Mouse (Mus musculus): ENCODE measurements around the gene Pef1.

DNA sequence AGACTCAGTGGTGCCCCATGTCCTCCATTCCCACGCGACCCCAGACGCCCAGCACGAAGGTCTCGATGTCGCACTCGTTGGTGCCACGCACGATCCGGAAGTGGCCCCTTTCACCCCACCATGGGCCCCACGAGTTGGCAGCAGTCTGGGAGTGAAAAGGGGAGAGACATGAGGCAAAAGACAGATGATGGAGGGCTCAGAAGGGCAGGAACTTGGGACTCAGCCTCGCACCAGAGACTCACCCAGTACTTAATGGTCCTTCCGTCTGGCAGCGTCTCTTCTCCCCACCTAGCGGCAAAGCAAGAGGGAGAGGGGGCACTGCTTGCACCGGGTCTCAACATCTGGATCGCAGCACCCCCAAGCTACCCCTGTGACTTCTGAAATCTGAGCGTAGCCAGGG, 63.7 kb downstream of the Pef1 start:
- TF ChIP-seq CTCF (IDR thresholded peaks at IDR 0.05; ENCODE audit: control insufficient read depth, insufficient read depth, insufficient replicate concordance, low read depth, low read length), result no peak
- no peak for TF ChIP-seq POLR2A (IDR thresholded peaks at IDR 0.05; ENCODE audit: control insufficient read depth, low read depth, low read length)

All from testis, adult 2 months (tissue).